Mouse (Mus musculus) layer of hippocampus, adult 2 months (tissue): ENCODE measurements at regions not wholly inside any gene's neighbourhood (a gene's known extent, or its start where the extent isn't known, plus 50 kb on each side); places are given as distances from the start of the nearest gene placed in this dataset.

Experiments used
- DNase-seq, 2 experiments: peaks; one replicate each; pipeline ENCODE4 v3.0.0; 2022; ENCODE audit warnings: low spot score in 2 of 2
- H3K27ac ChIP-seq: fragments of 200-600 bp; 2 replicates; pipeline ENCODE4 v1.8.1; 2022
- H3K4me3 ChIP-seq: fragments of 200-600 bp; 2 replicates; pipeline ENCODE4 v1.8.1; 2022; ENCODE audit warnings: mild to moderate bottlenecking
- CTCF ChIP-seq: fragments of 200-600 bp; conservative IDR thresholded peaks from 2 replicates; pipeline ENCODE4 v1.8.1; 2022; ENCODE audit warnings: antibody characterized with exemption, mild to moderate bottlenecking, moderate library complexity

GRCm38 (mm10) chr14:100415099-100415498, 130.6 kb upstream of the Klf12 start:
- Histone ChIP-seq H3K27ac (no peak overlapping the region), H3K4me3 (no peak overlapping the region)
- DNase-seq, result no peak
- TF ChIP-seq CTCF, result no peak

GRCm38 (mm10) chr14:100412211-100412610, 127.7 kb upstream of the Klf12 start:
- no peak for DNase-seq
- no peak overlapping the region for H3K27ac ChIP-seq
- H3K4me3 ChIP-seq, result no peak overlapping the region
- TF ChIP-seq CTCF, result no peak

- no peak for TF ChIP-seq CTCF
- Histone ChIP-seq H3K27ac (no peak overlapping the region), H3K4me3 (no peak overlapping the region)
- no peak for DNase-seq
Measured at GRCm38 (mm10) chr14:100397191-100397590, 112.7 kb upstream of the Klf12 start.

- Histone ChIP-seq H3K4me3 (peak overlapping the region; percentile 42), H3K27ac (no peak overlapping the region)
- TF ChIP-seq CTCF, result no peak
- DNase-seq, result no peak
Measured at GRCm38 (mm10) chr14:100375218-100375983, 90.9 kb upstream of the Klf12 start.

- Histone ChIP-seq H3K27ac (no peak overlapping the region), H3K4me3 (peak overlapping the region; percentile 42)
- no peak for TF ChIP-seq CTCF
- DNase-seq, result peak; percentile 29 to 50
Measured at GRCm38 (mm10) chr14:100374494-100375217, 90.2 kb upstream of the Klf12 start.

GRCm38 (mm10) chr14:100366234-100366864, 81.9 kb upstream of the Klf12 start:
- Histone ChIP-seq H3K4me3 (no peak overlapping the region), H3K27ac (no peak overlapping the region)
- no peak for DNase-seq
- no peak for TF ChIP-seq CTCF

- no peak overlapping the region for H3K27ac ChIP-seq
- no peak overlapping the region for H3K4me3 ChIP-seq
- DNase-seq, result no peak
- TF ChIP-seq CTCF, result no peak
Measured at GRCm38 (mm10) chr14:100362786-100363185, 78.3 kb upstream of the Klf12 start.

GRCm38 (mm10) chr14:100361346-100362029, 77.0 kb upstream of the Klf12 start:
- no peak overlapping the region for H3K27ac ChIP-seq
- no peak for DNase-seq
- no peak overlapping the region for H3K4me3 ChIP-seq
- no peak for TF ChIP-seq CTCF

GRCm38 (mm10) chr14:100359881-100360280, 75.4 kb upstream of the Klf12 start:
- no peak for DNase-seq
- H3K27ac ChIP-seq, result no peak overlapping the region
- no peak overlapping the region for H3K4me3 ChIP-seq
- TF ChIP-seq CTCF, result no peak

GRCm38 (mm10) chr14:100357131-100357530, 72.7 kb upstream of the Klf12 start:
- DNase-seq, result no peak
- no peak overlapping the region for H3K4me3 ChIP-seq
- H3K27ac ChIP-seq, result no peak overlapping the region
- TF ChIP-seq CTCF, result no peak

GRCm38 (mm10) chr14:100353508-100353907, 69.0 kb upstream of the Klf12 start:
- no peak for DNase-seq
- H3K27ac ChIP-seq, result no peak overlapping the region
- no peak overlapping the region for H3K4me3 ChIP-seq
- no peak for TF ChIP-seq CTCF

GRCm38 (mm10) chr14:100352961-100353452, 68.5 kb upstream of the Klf12 start:
- DNase-seq, result no peak
- H3K27ac ChIP-seq, result no peak overlapping the region
- TF ChIP-seq CTCF, result no peak
- no peak overlapping the region for H3K4me3 ChIP-seq

GRCm38 (mm10) chr14:100351004-100351403, 66.5 kb upstream of the Klf12 start:
- H3K4me3 ChIP-seq, result no peak overlapping the region
- no peak for DNase-seq
- no peak overlapping the region for H3K27ac ChIP-seq
- no peak for TF ChIP-seq CTCF
